ENCODE assay signal across 27 mouse cellular contexts in the genomic region with DNA sequence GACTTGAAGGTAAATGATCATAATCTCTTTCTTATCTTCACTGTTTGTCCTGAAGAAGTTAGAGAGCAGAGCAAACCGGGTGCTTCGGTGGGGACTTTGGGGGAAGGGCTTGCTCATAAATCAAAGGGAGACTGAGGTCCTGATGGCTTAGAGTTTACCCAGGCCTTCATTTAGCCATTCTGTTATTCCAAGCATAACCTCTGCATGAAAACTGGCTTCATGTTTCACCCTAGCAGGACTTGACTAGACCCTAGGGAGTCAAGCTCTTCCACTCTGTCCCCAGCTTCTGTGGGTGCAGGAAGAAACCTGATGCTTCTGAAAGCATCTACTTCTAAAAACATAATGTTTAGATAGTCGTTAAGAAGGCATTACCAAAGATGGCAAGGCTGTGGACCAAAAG. TPM values are rescaled to one million over a fixed set of nuclear protein-coding genes. Genes with fewer than 3 reads are reported as not detected.
"Had no signal": no experiment of that assay in that cellular context is flagged by ENCODE, and none has a peak within 500 bp of the region (broad histone marks: within the 10 kb centered on the region; RNA-seq: fewer than 3 reads in every experiment).

No protein-coding gene starts in this region.

- H3K27ac ChIP-seq: lung, embryonic 15.5 days; macrophage; midbrain, embryonic 10.5 days; midbrain, embryonic 13.5 days; midbrain, embryonic 15.5 days; neural tube, embryonic 13.5 days; neural tube, embryonic 15.5 days had no signal

- H3K27me3 ChIP-seq: lung, embryonic 15.5 days; midbrain, embryonic 13.5 days; midbrain, embryonic 15.5 days; neural tube, embryonic 13.5 days; neural tube, embryonic 15.5 days had no signal

- H3K9me3 ChIP-seq: lung, embryonic 15.5 days; megakaryocyte, embryonic 14.5 days; midbrain, embryonic 10.5 days; midbrain, embryonic 13.5 days; midbrain, embryonic 15.5 days; neural tube, embryonic 13.5 days; neural tube, embryonic 15.5 days had no signal

- DNase-seq: liver, postnatal 0 days; lung, adult 2 months; lung, postnatal 14 days; lung, postnatal 36 days; retina, postnatal 1 day; right cerebral cortex, adult 18-20 months; right cerebral cortex, postnatal 25 days; right cerebral cortex, postnatal 4 days; spleen, adult 18-20 months; thymus, adult 18-20 months; thymus, postnatal 14 days; thymus, postnatal 36 days had no signal

- H3K4me3 ChIP-seq: lung, embryonic 15.5 days; megakaryocyte, embryonic 14.5 days; midbrain, embryonic 10.5 days; midbrain, embryonic 13.5 days; midbrain, embryonic 15.5 days; myocyte; neural tube, embryonic 13.5 days; neural tube, embryonic 15.5 days had no signal

- H3K4me1 ChIP-seq: lung, embryonic 15.5 days; midbrain, embryonic 10.5 days; midbrain, embryonic 15.5 days had no signal

- H3K9ac ChIP-seq: liver, postnatal 0 days; lung, embryonic 15.5 days; midbrain, embryonic 13.5 days; midbrain, embryonic 15.5 days; neural tube, embryonic 13.5 days; neural tube, embryonic 15.5 days had no signal

- ATAC-seq: liver, postnatal 0 days; lung, postnatal 0 days; midbrain, embryonic 13.5 days; midbrain, embryonic 15.5 days had no signal

- H3K4me2 ChIP-seq: lung, embryonic 15.5 days; midbrain, embryonic 13.5 days; midbrain, embryonic 15.5 days; neural tube, embryonic 13.5 days; neural tube, embryonic 15.5 days had no signal

- H3K36me3 ChIP-seq: lung, embryonic 15.5 days; midbrain, embryonic 10.5 days; midbrain, embryonic 13.5 days; midbrain, embryonic 15.5 days; neural tube, embryonic 13.5 days; neural tube, embryonic 15.5 days had no signal

RNA-seq across cellular contexts. Expression of a gene that starts 15.0 kb away (rescaled TPM):
- polyA plus RNA-seq: liver, postnatal 0 days; lung, adult 2 months; lung, embryonic 15.5 days; lung, postnatal 0 days; macrophage; midbrain, embryonic 10.5 days; midbrain, embryonic 13.5 days; midbrain, embryonic 15.5 days; myocyte; neural tube, embryonic 11.5 days; neural tube, embryonic 13.5 days; neural tube, embryonic 15.5 days; stomach, embryonic 14.5 days had no signal

RNA-seq across cellular contexts. Expression of a gene that starts 46.5 kb away (rescaled TPM):
- polyA plus RNA-seq: liver, postnatal 0 days; lung, adult 2 months; lung, embryonic 15.5 days; lung, postnatal 0 days; macrophage; midbrain, embryonic 10.5 days; midbrain, embryonic 13.5 days; midbrain, embryonic 15.5 days; myocyte; neural tube, embryonic 11.5 days; neural tube, embryonic 13.5 days; neural tube, embryonic 15.5 days; small intestine, adult 2 months; stomach, embryonic 14.5 days; stomach, embryonic 16.5 days; thymus, postnatal 0 days had no signal
